Mouse (Mus musculus) mouse embryonic stem cell (cell line): ENCODE data around the gene Pilrb1.

ENCODE experiments used
- in situ Hi-C, 2 experiments: fragments of 300-500 bp; cut with MboI; formaldehyde crosslinking; loops; 1 replicate in 1 of 2; 3 replicates in 1 of 2; pipeline ENCODE4 v1.14.3; 2019 to 2020; ENCODE audit warnings: low sequenced_read_pairs in 2 of 2, low pct_unique_long_range_greater_than_20kb in 1 of 2, mixed read lengths in 1 of 2; ENCODE audit not compliant: unreplicated experiment in 1 of 2

Gene Pilrb1

GRCm38 (mm10) chr5:137833500-137833899, 24.4 kb downstream of the Pilrb1 start:
- in situ Hi-C loops = no loop called here

GRCm38 (mm10) chr5:137831506-137831905, 26.4 kb downstream of the Pilrb1 start:
- in situ Hi-C loops = no loop called here

- in situ Hi-C loops = no loop called here
Observed at GRCm38 (mm10) chr5:137831106-137831505, 26.8 kb downstream of the Pilrb1 start.

- in situ Hi-C loops = no loop called here
Observed at GRCm38 (mm10) chr5:137830238-137830637, 27.7 kb downstream of the Pilrb1 start.

- in situ Hi-C loops = no loop called here
Observed at GRCm38 (mm10) chr5:137828694-137829093, 29.2 kb downstream of the Pilrb1 start.

- in situ Hi-C loops = no loop called here
Observed at GRCm38 (mm10) chr5:137826421-137826820, 31.5 kb downstream of the Pilrb1 start.

- in situ Hi-C loops = no loop called here
Observed at GRCm38 (mm10) chr5:137825971-137826370, 31.9 kb downstream of the Pilrb1 start.

GRCm38 (mm10) chr5:137825030-137825429, 32.9 kb downstream of the Pilrb1 start:
- in situ Hi-C loops = no loop called here

GRCm38 (mm10) chr5:137823455-137824045, 34.4 kb downstream of the Pilrb1 start:
- in situ Hi-C loops = loop anchor here in 1 of 2 experiments (25.0 kb wide), 1 partner anchor 389 kb away; no protein-coding TSS in a partner anchor

GRCm38 (mm10) chr5:137822602-137823001, 35.3 kb downstream of the Pilrb1 start:
- in situ Hi-C loops = loop anchor here in 1 of 2 experiments (25.0 kb wide), 1 partner anchor 390 kb away; no protein-coding TSS in a partner anchor

GRCm38 (mm10) chr5:137822126-137822525, 35.8 kb downstream of the Pilrb1 start:
- in situ Hi-C loops = loop anchor here in 1 of 2 experiments (25.0 kb wide), 1 partner anchor 390 kb away; no protein-coding TSS in a partner anchor

GRCm38 (mm10) chr5:137817466-137818222, 40.3 kb downstream of the Pilrb1 start:
- in situ Hi-C loops = loop anchor here in 1 of 2 experiments (25.0 kb wide), 1 partner anchor 395 kb away; no protein-coding TSS in a partner anchor

GRCm38 (mm10) chr5:137808316-137808715, 49.6 kb downstream of the Pilrb1 start:
- in situ Hi-C loops = loop anchor here in 1 of 2 experiments (25.0 kb wide), 1 partner anchor 404 kb away; no protein-coding TSS in a partner anchor

- in situ Hi-C loops = loop anchor here in 1 of 2 experiments (25.0 kb wide), 1 partner anchor 406 kb away; no protein-coding TSS in a partner anchor
Observed at GRCm38 (mm10) chr5:137806158-137806557, 51.7 kb downstream of the Pilrb1 start.
